Mouse (Mus musculus) gonadal fat pad, adult 2 months (tissue): ENCODE measurements at regions not wholly inside any gene's neighbourhood (a gene's known extent, or its start where the extent isn't known, plus 50 kb on each side); places are given as distances from the start of the nearest gene placed in this dataset.
A peak's percentile ranks its signal among the peaks of the same experiment; 100 is the strongest.

ENCODE experiments used
- DNase-seq: peaks from one replicate; pipeline ENCODE4 v3.0.0-alpha.2; 2012; ENCODE audit warnings: low read depth

DNA sequence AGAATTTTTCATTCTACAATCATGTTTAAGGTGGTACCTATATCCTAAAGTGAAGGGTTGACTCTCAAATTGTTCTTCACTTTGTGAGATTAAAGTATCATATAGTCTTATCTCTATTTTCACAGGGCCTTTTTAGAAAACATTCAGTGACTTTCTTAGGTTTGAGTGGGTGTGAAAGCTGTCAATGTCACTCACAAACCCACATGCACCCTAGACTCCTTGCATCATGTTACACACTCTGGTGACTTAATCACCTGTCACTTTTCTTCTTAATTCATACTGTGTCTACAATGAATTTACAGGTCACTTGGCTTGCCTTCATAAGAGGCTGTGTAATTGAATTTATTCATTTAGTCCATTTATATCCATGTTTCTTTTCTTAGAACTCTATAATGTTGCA, 1026.8 kb upstream of the Alcam start:
- DNase-seq: no peak

DNA sequence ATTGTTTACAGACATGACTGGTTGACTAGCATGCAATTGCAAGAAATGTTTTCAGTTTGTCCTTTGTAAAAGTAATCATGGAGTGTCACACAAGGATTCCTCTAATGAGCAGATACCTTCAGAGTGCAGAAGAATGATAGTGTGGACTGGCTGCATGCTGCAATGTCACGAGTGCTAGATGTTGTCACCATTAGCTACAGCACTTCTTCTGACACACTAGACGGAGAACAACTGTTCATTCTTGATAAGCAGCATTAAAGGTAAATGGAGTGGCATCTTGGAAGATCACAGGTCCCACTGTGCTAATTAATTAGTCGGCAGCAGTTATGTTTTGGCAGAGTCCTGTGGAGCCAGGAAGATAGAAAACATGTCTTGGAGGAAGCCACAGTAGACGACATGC, 985.6 kb upstream of the Alcam start:
- DNase-seq: no peak

DNA sequence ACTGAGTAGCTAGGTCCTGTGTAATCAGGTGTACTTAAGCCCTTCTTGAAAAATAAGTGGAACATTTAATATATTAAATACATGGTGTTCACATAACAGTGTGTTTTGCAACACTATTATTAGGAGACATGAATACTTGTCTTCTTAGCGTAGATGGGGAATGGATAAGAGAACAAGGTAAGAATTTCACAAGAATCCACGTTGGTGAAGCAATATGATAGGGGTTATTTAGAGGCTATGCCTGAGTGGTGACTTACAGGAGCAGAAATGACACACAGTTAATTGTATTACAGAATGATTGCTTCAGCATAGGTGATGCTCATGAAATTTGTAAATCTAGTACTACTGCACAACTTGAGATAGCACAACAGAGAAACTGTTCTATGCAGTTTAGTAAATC, 964.5 kb upstream of the Alcam start:
- DNase-seq: peak; percentile 88

DNA sequence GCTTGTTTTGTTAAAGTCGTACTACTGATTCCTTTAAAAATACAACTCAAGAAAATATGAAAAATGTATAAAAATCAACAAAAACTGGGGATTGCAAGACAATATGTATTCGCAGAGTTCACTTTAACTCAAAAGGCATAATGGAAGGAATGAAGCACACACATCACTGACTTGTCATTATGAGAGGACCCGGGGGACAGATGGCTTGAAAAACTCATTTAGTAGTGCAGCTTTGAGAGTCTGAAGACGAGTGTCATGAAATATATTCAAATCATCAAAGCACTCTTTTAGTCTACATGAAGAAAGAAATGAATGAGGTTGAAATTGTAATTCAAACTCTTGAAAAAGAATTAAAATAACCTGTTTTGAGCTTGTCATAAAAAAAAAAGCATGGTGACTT, 931.3 kb upstream of the Alcam start:
- DNase-seq: no peak

DNA sequence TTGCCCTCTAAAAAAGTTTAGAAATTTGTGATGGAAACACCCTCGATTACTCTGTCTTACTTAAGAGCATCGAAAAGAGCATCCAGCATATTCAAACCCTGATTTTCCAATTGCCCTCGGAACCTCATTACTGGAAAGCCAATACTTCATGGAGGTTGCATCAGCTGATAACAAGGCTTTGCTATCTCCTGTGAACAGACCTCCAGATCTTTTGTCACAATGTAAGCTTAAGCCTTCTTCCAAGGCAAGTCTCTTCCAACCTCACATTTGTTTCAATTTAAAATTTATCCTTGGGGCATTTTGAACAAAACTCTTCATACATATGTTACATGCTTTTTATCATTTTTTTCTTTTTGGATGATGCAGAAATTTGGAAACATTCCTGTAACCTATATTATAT, 888.3 kb upstream of the Alcam start:
- no peak for DNase-seq

DNA sequence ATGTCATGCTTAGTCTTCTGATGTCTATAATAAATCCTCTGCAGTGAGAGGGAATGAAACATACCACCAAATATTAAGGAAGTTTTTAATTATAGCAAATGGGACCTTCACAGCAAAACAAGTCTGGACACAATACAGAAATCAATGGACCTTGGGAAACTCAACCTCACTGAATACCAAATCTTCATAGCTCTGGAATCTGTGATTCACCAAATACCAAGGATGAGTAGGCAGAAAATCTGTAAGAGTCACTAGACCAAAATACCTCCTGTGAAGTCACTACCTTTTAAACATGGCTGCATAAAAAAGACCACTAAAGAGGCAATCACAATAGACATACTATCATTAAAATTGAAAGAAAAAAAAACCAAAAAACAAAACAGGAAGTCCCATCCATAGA, 872.5 kb upstream of the Alcam start:
- no peak for DNase-seq

DNA sequence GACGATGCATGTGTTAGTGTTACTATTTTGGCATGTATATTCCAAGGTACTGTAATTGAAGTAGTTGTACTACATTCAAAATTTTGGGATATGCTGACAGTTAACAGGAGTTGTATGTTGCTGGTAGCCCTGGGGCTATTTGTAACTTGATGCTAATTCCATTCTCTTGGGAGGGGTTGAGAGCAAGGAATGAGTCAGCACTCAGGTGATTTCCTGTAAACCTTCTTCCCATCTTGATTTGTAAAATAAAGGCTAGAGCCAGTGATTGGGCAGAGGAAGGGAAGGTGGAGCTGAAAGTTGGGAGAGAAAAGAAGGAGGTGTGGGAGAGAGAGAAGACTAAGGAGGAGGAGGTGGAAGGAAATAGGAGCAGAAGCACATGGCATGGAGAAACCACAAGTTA, 838.2 kb upstream of the Alcam start:
- no peak for DNase-seq

DNA sequence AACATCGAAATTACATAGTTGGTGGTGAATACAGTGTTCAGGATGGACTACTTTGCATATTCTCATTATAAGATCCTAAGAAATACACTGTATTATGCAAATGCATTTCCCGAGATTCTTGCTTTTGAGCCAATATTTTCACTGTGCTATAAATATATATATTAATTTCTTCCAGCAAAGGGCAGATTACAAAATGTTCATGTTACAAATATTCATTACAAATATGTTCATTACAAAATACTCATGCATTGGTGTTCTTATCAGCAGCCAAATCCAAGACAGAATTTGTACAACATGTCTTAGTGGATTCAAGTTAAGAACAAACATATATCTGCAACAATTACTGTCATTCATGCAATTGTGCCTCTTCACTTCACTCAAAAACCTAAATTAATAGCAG, 828.1 kb upstream of the Alcam start:
- DNase-seq: no peak

DNA sequence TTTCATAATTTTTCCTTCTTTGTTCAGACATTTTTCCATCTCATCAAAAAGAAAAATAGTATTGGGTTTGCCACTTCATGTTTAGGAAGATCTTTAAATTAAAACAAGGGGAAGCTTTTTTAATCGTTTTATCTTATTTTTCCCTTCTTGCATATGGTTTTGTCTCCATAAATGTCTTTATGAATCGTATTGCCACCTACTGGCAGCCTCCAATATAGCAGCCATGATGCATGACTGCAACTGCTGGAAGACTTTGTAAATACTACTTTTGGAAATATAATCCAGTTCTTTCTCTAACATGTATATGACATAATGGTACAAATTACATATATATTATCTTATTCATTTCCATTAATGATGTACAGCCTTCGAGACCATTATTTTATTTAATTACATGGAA, 812.2 kb upstream of the Alcam start:
- no peak for DNase-seq

DNA sequence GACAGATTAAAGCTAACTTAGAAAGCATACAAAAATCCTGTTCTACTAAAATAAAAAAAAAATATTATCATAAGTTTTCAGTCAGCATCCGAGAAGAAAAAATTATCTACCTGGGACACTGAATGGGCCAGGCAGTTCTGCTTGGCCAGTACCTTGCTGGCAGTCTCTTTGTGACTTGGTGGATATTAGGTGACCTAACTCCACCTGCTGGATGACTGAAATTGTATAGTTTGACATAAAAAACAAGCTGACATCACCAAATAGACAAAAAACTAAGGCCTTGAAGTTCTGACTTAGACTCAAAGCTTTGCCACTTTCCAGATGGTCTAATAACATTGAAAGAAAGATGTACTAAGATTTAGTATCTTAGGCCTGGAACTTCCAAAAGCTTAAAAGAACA, 791.5 kb upstream of the Alcam start:
- DNase-seq: no peak

DNA sequence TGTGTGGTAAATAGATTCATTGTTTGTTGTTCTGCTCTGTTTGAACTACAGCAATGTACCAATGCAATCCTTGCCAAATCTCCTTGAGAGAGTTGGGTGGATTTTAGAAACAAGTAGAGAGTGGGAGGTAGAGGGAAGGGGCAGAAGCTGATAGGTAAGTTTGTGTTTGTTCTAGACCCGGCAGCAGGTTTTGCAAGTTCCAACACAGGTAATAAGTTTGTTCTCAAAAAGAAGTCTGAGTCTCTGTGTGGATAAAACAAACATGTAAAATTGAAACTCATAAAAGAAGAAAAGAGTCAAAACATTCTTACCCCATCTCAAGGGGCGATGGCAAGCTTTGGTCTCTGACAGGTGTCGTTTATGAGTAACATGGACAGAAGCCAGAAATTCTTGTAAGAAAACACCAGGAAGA, 788.3 kb upstream of the Alcam start:
- DNase-seq: no peak

DNA sequence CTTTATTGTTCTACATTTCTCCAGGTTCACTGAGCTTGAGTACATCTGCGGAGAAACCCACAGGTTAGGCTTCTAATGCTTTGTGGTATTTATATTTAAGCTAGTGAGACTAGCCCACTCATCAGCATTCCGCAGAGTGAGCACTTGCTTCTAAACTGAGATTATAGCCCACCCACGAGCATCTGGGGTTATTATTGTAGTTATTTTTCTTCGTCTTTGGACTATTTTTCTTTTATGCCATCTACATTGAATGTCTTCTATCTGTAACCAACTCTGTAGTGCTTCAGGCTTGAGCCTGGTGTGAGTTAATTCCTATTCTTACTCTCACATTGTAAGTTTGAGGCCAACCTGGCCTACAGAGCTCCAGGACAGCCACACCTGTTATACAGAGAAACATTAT, 765.0 kb upstream of the Alcam start:
- DNase-seq: no peak

DNA sequence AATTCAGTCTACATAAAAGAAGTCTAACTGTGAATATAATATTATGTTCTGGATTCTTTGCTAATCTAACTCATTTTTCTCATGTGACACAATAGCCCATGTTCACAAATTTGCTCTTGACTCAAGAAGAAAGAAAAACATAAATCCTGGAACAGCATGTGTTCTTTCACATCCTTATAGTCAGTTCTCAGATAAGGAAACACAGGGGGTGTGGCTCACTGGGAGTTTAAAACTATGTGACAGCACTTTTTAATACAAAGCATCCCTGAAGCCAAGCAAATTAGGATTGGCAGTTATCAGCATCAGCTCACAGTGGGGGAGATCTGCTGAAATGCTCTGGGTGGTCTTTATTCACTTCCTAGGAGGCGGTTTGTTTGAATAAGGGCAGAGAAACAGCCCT, 747.6 kb upstream of the Alcam start:
- DNase-seq: no peak

DNA sequence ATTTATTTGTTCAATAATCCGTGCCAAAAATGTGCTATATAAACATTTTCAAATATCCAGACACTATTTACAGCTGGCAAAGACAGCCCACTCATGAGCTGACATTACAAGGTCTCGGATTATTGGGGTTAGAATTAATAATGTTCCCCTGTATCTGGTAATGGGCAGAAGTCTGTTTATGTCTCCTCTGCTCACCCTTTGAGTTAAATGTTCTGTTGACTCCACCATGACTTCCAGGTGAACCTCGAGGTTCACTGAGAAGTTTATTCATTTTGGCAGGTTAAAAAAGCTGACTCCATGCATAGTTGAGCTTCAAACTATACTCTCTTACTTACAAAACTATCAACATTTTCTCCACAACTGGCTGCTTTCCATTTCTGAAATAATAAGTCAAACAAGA, 732.6 kb upstream of the Alcam start:
- no peak for DNase-seq

DNA sequence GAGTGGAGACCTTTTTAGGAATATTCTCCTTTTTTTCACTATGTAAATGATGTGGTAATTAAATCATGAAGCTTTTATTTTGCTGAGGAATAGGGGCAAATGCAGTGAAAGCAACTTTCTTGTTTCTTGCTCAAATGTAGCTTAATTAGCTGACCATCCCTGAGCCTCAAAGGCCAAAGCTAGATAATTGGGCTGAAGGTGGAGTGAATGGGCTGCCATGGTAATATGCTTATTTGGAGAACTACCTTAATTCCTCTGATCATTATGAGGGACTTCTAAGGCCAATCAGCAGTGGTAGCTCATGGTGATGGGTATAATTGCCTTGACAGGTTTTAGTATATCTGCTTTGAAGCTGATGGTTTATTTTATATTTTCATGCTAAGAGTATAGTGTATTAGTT, 702.5 kb upstream of the Alcam start:
- no peak for DNase-seq

DNA sequence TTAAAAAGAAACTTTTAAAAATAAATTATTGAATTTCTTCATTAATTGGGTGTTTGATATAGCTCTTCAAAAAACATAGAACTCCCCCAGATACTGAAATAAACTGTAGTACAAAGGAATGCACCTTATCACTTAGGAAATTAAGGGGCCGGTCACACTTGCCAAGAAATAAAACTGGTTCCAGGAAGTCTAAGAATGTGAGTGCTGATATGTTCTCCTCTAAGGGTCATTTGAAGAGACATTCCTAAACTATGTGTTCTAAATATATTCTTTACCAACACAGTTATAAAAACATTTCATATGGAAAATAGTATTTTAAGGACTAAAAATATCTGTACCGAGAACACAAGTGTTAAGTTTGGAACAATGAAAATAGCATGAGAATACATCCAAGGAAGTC, 676.8 kb upstream of the Alcam start:
- DNase-seq: no peak

DNA sequence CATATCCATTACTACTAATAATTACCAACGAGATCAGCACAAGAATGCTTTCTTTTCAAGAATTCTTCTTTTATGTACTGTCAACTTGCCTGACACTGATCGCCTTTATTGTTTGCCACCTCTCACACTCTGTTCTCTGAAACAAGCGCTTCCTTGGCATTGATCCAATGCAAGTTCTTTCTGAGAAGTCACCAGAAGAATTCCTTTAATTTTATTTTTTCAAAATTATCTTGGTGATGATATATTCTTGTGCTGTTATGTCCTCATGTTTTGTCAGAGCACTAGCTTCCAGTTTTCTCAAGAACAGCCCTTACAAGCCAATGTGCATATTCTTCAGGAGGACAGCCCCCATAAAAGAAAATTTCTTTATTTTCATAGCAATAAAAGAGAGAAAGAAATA, 654.9 kb upstream of the Alcam start:
- DNase-seq: no peak

DNA sequence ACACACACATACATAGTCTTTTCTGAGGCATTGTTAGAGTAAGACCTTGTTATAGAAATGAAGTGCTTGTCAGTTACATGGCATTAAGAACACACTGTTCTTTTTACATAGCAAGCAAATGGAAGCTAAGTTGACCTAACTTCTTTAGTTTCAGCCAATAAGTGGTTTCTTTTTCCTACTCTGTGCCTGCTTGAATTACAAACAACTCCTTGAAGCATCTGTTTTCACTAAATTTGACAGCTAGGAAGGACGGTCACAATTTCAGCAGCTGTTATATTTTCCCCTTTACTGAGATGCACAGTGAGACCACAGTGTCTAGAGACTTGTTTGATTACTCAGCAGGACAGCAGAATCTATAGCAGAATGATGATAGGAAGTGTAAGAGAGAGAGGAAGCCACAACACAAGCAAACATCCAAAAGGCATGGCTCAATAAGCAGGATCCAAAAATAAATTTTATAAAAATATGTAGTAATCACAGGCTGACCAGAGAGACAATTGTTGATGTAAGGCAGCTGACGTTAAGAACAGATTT, 641.6 kb upstream of the Alcam start:
- DNase-seq: no peak

DNA sequence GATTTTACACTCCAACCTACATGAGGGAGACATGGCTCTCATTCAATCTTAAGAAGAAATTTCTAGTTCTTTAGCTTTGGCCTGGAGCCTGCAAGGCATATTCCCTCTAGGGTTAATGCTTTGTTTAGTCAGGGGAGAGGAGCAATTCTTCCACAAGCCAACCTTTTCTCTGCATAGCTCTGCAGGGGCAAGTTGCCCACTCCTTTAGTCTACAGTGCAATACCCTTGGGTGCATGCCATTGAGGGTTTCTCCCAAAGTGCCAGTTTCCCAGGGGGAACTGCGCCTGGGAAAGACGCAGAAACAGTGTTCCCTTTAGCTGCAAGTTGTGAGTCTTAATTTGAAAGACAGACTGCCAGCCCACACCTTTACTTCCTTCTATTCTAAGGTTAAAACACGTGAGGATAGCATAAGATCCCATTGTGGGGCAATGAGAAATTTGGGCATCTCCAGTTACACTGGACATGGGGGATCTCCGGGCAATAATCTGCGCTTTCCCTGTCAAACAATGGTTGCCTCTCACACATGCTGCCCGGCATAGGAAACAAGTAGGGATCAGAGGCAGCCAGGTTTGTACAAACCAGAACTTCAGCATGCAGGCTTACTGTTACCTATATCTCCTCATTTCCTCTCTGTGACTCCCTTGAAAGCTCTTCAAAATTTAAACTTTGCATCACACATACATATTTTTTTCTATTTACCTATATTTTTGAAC, 620.1 kb upstream of the Alcam start:
- DNase-seq: peak; percentile 2

DNA sequence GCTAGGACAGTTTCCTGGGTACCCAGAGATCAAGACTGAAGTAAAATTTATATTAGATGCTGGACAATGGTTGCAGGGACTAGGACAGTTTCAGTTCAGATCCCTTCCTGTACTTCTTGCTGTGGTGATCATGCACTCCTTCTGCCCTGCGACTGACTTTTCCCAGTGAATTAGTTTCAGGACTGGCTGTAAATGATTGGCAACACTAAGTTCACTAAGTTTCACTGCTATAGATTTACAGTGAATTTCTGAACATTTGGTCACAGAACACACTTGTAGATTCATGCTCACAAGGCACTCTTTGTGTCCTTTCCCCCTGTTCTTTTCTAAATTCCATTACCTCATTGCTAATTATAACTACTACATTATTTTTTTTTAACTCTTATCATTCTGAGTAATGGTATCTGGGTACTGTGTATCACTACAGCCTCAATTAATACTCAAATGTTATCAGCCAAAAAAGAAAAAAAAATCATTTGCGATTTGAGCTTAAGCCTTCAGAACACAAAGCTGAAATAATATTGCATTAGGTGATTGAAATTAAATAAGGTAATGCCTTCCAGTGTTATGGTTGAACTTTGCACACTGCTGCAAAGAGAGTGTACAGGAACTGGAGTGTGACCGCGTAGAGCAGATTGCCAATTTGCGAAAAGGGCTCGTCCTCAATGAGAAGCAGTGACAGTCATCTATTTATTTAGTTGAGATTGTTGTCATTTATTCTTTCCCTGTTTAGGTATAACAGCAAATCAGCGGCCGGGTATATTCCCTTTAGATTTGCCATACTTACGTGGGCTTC, 618.2 kb upstream of the Alcam start:
- no peak for DNase-seq

DNA sequence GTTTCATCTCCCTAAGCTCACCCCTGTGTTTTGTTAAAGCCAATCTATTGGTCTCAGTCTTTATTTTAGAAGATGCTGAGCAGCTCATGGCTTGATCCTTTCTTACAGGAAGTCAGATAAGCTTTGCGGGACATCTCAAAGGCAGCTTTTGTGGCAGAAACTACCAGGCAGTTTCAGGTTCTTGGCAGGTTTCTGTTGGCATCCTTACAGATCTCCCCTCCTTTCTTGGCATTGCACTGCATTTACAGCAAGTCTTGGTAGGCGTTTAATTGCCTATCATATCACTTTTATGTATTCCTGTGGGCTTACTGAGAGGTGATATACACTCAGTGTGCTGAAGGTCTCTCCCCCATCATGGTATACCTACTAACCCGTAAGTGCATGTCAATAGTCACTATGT, 610.3 kb upstream of the Alcam start:
- DNase-seq: no peak

DNA sequence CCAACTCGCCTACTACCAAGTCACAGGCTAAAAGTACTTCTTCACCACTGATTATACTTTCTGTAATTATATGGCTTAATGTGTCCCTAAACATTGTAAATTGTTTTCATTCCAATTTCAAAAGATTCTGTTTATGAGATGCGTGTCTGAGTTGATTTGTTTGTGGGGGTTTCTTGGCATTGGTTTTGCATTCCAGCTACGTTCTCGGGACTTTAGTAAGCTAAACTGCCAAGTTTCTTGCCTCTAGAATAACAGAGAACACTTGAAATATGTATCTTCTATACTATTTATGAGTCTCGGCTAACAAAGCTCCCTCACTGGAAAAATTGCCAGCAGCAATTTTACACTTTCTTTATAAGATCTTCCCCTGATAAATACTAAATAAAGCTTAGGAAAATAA, 609.2 kb upstream of the Alcam start:
- no peak for DNase-seq

DNA sequence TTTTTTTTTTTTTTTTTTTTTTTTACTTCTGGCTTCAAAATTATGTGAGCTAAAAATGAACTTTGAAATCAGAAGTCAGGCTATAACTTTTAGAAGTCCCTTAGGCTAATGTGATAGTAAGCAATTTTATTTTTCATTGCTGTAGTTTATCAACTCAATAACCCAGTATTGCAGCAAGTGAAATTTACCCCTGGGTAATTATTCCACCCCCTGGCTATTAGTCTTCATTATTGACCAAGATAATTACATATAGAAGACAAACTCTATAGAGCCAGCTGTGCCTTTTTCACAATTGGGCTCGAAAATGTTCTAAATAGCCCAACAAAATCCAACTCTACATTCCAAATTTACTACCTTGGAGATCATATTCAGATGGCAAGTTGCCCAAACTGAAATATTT, 572.2 kb upstream of the Alcam start:
- DNase-seq: no peak

DNA sequence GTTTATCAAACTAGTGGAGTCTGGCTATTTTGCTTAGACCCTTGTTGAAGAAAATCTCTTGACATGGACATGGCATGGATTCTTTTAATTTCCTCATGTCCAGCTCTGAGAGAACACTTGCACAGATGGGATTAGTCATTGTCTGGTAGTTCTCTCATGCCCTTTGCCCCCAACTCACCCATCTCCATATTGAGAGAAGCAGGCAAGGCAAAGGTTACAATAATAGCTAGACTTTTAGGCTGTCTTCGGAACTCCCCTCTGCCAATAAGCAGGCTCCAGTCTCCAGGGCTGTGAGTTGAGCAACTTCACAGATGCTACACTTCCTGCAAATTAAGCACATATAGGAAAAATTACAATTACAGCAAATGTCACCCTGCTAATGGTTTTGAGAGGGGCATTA, 558.0 kb upstream of the Alcam start:
- DNase-seq: no peak
